Mouse (Mus musculus): Measurements from ENCODE around the gene Cachd1. TPM values are rescaled to one million over a fixed set of nuclear protein-coding genes. Genes with fewer than 3 reads are reported as not detected.

The Cachd1 gene
- total and polyA plus RNA-seq, 3 experiments, result 2.0 to 5.1 (median 3.5) TPM

- no peaks in the 10 kb centered on the region for H3K36me3 ChIP-seq (ENCODE audit: control insufficient read depth, insufficient read depth, low read length)
- no peaks in the 10 kb centered on the region for H3K27me3 ChIP-seq (ENCODE audit: control insufficient read depth, insufficient read depth, low read length)
- H3K27ac ChIP-seq, result no peak overlapping the region
- TF ChIP-seq EP300 (IDR thresholded peaks at IDR 0.05; ENCODE audit: insufficient read depth, low read depth, low read length) (no peak), POLR2A (IDR thresholded peaks at IDR 0.05; ENCODE audit: insufficient read depth, low read depth, low read length) (no peak), CTCF (IDR thresholded peaks at IDR 0.05) (no peak)
- H3K9ac ChIP-seq (ENCODE audit: low read depth, low read length), result no peak overlapping the region
- no peak for DNase-seq
- H3K4me1 ChIP-seq (ENCODE audit: control insufficient read depth, insufficient read depth, low read length), result no peaks in the 10 kb centered on the region
- H3K79me2 ChIP-seq (replicated peaks; ENCODE audit: control insufficient read depth, insufficient read depth, low read length), result no peaks in the 10 kb centered on the region
- intact Hi-C loops (cut with DNase I), result no loop called here
- 74% methylated on average over 5 of the region's 5 CpGs for WGBS
- H3K4me3 ChIP-seq, result no peak overlapping the region
Observed at GRCm38 (mm10) chr4:101026566-101026965, 250.1 kb downstream of the Cachd1 start.

GRCm38 (mm10) chr4:101026995-101027394 lies 250.5 kb downstream of the Cachd1 start:
- Histone ChIP-seq H3K4me1 (ENCODE audit: control insufficient read depth, insufficient read depth, low read length) (no peaks in the 10 kb centered on the region), H3K79me2 (replicated peaks; ENCODE audit: control insufficient read depth, insufficient read depth, low read length) (no peaks in the 10 kb centered on the region), H3K27ac (no peak overlapping the region), H3K4me3 (no peak overlapping the region), H3K27me3 (ENCODE audit: control insufficient read depth, insufficient read depth, low read length) (no peaks in the 10 kb centered on the region), H3K9ac (ENCODE audit: low read depth, low read length) (no peak overlapping the region), H3K36me3 (ENCODE audit: control insufficient read depth, insufficient read depth, low read length) (no peaks in the 10 kb centered on the region)
- intact Hi-C loops (cut with DNase I), result no loop called here
- WGBS, result 75% methylated on average over 2 of the region's 2 CpGs
- TF ChIP-seq EP300 (IDR thresholded peaks at IDR 0.05; ENCODE audit: insufficient read depth, low read depth, low read length) (no peak), POLR2A (IDR thresholded peaks at IDR 0.05; ENCODE audit: insufficient read depth, low read depth, low read length) (no peak), CTCF (IDR thresholded peaks at IDR 0.05) (no peak)
- DNase-seq, result no peak

GRCm38 (mm10) chr4:101027852-101028411 lies 251.5 kb downstream of the Cachd1 start:
- intact Hi-C loops (cut with DNase I), result no loop called here
- H3K36me3 ChIP-seq (ENCODE audit: control insufficient read depth, insufficient read depth, low read length), result no peaks in the 10 kb centered on the region
- 88% methylated on average over 9 of the region's 9 CpGs for WGBS
- no peak for DNase-seq
- H3K9ac ChIP-seq (ENCODE audit: low read depth, low read length), result no peak overlapping the region
- H3K4me3 ChIP-seq, result no peak overlapping the region
- H3K27me3 ChIP-seq (ENCODE audit: control insufficient read depth, insufficient read depth, low read length), result no peaks in the 10 kb centered on the region
- H3K4me1 ChIP-seq (ENCODE audit: control insufficient read depth, insufficient read depth, low read length), result no peaks in the 10 kb centered on the region
- H3K27ac ChIP-seq, result no peak overlapping the region
- TF ChIP-seq EP300 (IDR thresholded peaks at IDR 0.05; ENCODE audit: insufficient read depth, low read depth, low read length) (no peak), CTCF (IDR thresholded peaks at IDR 0.05) (no peak)
- no peaks in the 10 kb centered on the region for H3K79me2 ChIP-seq (replicated peaks; ENCODE audit: control insufficient read depth, insufficient read depth, low read length)

- intact Hi-C loops (cut with DNase I), result no loop called here
- 47% methylated on average over 3 of the region's 3 CpGs for whole genome bisulfite sequencing
- H3K4me1 ChIP-seq (ENCODE audit: control insufficient read depth, insufficient read depth, low read length), result no peaks in the 10 kb centered on the region
- H3K9ac ChIP-seq (ENCODE audit: low read depth, low read length), result no peak overlapping the region
- H3K36me3 ChIP-seq (ENCODE audit: control insufficient read depth, insufficient read depth, low read length), result no peaks in the 10 kb centered on the region
- no peaks in the 10 kb centered on the region for H3K79me2 ChIP-seq (replicated peaks; ENCODE audit: control insufficient read depth, insufficient read depth, low read length)
- DNase-seq, result no peak
- H3K27ac ChIP-seq, result no peak overlapping the region
- TF ChIP-seq CTCF (IDR thresholded peaks at IDR 0.05) (no peak), EP300 (IDR thresholded peaks at IDR 0.05; ENCODE audit: insufficient read depth, low read depth, low read length) (no peak), POLR2A (IDR thresholded peaks at IDR 0.05; ENCODE audit: insufficient read depth, low read depth, low read length) (no peak)
- H3K27me3 ChIP-seq (ENCODE audit: control insufficient read depth, insufficient read depth, low read length), result no peaks in the 10 kb centered on the region
- H3K4me3 ChIP-seq, result no peak overlapping the region
Observed at GRCm38 (mm10) chr4:101033047-101033446, 256.6 kb downstream of the Cachd1 start.

GRCm38 (mm10) chr4:101035131-101035530 lies 258.7 kb downstream of the Cachd1 start:
- Histone ChIP-seq H3K27me3 (ENCODE audit: control insufficient read depth, insufficient read depth, low read length) (no peaks in the 10 kb centered on the region), H3K4me1 (ENCODE audit: control insufficient read depth, insufficient read depth, low read length) (no peaks in the 10 kb centered on the region), H3K4me3 (no peak overlapping the region), H3K9ac (ENCODE audit: low read depth, low read length) (no peak overlapping the region), H3K79me2 (replicated peaks; ENCODE audit: control insufficient read depth, insufficient read depth, low read length) (no peaks in the 10 kb centered on the region), H3K36me3 (ENCODE audit: control insufficient read depth, insufficient read depth, low read length) (no peaks in the 10 kb centered on the region), H3K27ac (no peak overlapping the region)
- intact Hi-C loops (cut with DNase I), result no loop called here
- TF ChIP-seq POLR2A (IDR thresholded peaks at IDR 0.05; ENCODE audit: insufficient read depth, low read depth, low read length) (no peak), CTCF (IDR thresholded peaks at IDR 0.05) (no peak), EP300 (IDR thresholded peaks at IDR 0.05; ENCODE audit: insufficient read depth, low read depth, low read length) (no peak)
- no peak for DNase-seq
- WGBS, result 73% methylated on average over 5 of the region's 5 CpGs

GRCm38 (mm10) chr4:101037156-101037555 lies 260.7 kb downstream of the Cachd1 start:
- Histone ChIP-seq H3K27ac (no peak overlapping the region), H3K36me3 (ENCODE audit: control insufficient read depth, insufficient read depth, low read length) (no peaks in the 10 kb centered on the region), H3K9ac (ENCODE audit: low read depth, low read length) (no peak overlapping the region), H3K4me1 (ENCODE audit: control insufficient read depth, insufficient read depth, low read length) (no peaks in the 10 kb centered on the region), H3K4me3 (no peak overlapping the region), H3K79me2 (replicated peaks; ENCODE audit: control insufficient read depth, insufficient read depth, low read length) (no peaks in the 10 kb centered on the region), H3K27me3 (ENCODE audit: control insufficient read depth, insufficient read depth, low read length) (no peaks in the 10 kb centered on the region)
- WGBS, result 63% methylated on average over 7 of the region's 7 CpGs
- no peak for TF ChIP-seq CTCF (IDR thresholded peaks at IDR 0.05)
- no peak for TF ChIP-seq POLR2A (IDR thresholded peaks at IDR 0.05; ENCODE audit: insufficient read depth, low read depth, low read length)
- no peak for TF ChIP-seq EP300 (IDR thresholded peaks at IDR 0.05; ENCODE audit: insufficient read depth, low read depth, low read length)
- no peak for DNase-seq
- intact Hi-C loops (cut with DNase I), result no loop called here

Data from heart, adult 2 months (tissue).